Mouse (Mus musculus): ENCODE data around the gene Zfp462.

DNA sequence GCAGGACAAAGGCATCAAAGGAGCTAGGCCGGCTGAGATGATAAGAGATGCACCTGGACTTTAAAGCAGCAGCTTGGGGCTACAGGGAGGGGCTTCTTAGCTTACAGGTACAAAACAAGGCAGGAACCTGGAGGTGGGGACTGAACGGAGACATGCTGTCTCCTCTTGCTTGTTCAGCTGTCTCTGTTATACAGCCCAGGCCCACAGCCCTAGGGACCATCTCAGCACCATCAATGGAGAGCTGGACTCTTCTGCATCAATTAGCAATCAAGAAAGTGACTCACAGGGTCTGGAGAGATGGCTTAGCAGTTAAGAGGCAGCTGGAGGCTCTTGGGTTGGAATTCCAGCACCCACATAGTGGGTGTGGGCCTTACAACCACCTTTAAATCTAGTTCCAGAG is 12.2 kb upstream of the Zfp462 start:
- no peak for TF ChIP-seq POLR2A (IDR thresholded peaks at IDR 0.05; ENCODE audit: insufficient read depth, low read depth, low read length)
- TF ChIP-seq CTCF (IDR thresholded peaks at IDR 0.05), result no peak
- TF ChIP-seq EP300 (IDR thresholded peaks at IDR 0.05; ENCODE audit: insufficient read depth, low read depth, low read length), result no peak
